Mouse (Mus musculus) kidney, adult 2 months (tissue): Measurements from ENCODE around the gene Mdh1b.

Experiments used
- CTCF ChIP-seq: fragments of 200-500 bp; conservative IDR thresholded peaks from 2 replicates; pipeline ENCODE4 v1.5.1; 2011; ENCODE audit warnings: low read depth, mild to moderate bottlenecking, control low read depth, low read length, moderate library complexity, mixed read lengths; ENCODE audit not compliant: insufficient read depth, insufficient read length
- POLR2A ChIP-seq: fragments of 200-500 bp; IDR thresholded peaks from one replicate; pipeline ENCODE4 v1.6.1; 2011; ENCODE audit warnings: low read depth, low read length, control low read depth

DNA sequence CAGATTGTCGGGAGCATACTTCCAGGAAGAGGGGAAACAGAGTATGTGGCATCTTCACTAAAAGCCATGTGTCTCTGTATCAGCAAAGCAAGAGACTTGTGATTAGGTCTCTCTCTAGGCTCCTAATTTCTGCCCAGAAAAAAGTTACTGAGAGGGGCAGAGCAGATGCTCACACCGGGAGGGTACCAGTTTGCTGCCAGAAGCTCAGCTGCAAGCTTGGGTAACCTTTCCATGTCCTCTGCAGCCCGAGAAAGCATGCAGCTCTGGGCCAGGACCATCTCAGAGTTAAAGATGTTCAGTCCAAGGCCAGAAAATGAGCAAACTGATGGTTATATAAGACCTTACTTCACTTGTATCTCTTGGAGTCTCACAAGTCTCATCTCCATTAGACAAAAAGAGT, 33.3 kb downstream of the Mdh1b start:
- TF ChIP-seq CTCF (no peak), POLR2A (no peak)
